Mouse (Mus musculus) kidney, embryonic 15.5 days (tissue): Measurements from ENCODE around the gene Rad51. TPM values are rescaled to one million over a fixed set of nuclear protein-coding genes. Genes with fewer than 3 reads are reported as not detected.

Source experiments
- ATAC-seq: fragments of 200-750 bp; cut with Nextera tagmentation; replicated peaks from 2 replicates; pipeline ENCODE4 v1.8.0; 2017; ENCODE audit warnings: moderate TSS enrichment; ENCODE audit not compliant: low FRiP score
- H3K27ac ChIP-seq: fragments of 300-500 bp; sonication (generic); 2 replicates; pipeline ENCODE4 v1.5.1; 2015; ENCODE audit warnings: mild to moderate bottlenecking, inconsistent platforms
- H3K27me3 ChIP-seq: fragments of 300-500 bp; sonication (generic); 2 replicates; pipeline ENCODE4 v1.6.1; 2015; ENCODE audit warnings: inconsistent platforms
- H3K36me3 ChIP-seq: fragments of 300-500 bp; sonication (generic); 2 replicates; pipeline ENCODE4 v1.6.1; 2015; ENCODE audit warnings: inconsistent platforms
- H3K4me1 ChIP-seq: fragments of 300-500 bp; sonication (generic); 2 replicates; pipeline ENCODE4 v1.6.1; 2015; ENCODE audit warnings: inconsistent platforms
- H3K4me2 ChIP-seq: fragments of 300-500 bp; sonication (generic); 2 replicates; pipeline ENCODE4 v1.6.1; 2015; ENCODE audit warnings: moderate library complexity, mild to moderate bottlenecking, inconsistent platforms
- H3K4me3 ChIP-seq: fragments of 300-500 bp; sonication (generic); replicated peaks from 2 replicates; pipeline ENCODE4 v1.5.1; 2015; ENCODE audit warnings: mild to moderate bottlenecking, inconsistent platforms
- H3K9ac ChIP-seq: fragments of 300-500 bp; sonication (generic); 2 replicates; pipeline ENCODE4 v1.6.1; 2015; ENCODE audit warnings: mild to moderate bottlenecking, inconsistent platforms
- H3K9me3 ChIP-seq: fragments of 300-500 bp; sonication (generic); replicated peaks from 2 replicates; pipeline ENCODE4 v1.6.1; 2016; ENCODE audit warnings: inconsistent platforms
- WGBS: fragments of 180-500 bp; shearing (Covaris S2); methylation state at CpG from one replicate; pipeline ENCODE4 v1.1.7; 2015; ENCODE audit warnings: mixed read lengths; 5-methylcytosine and 5-hydroxymethylcytosine counted together
- polyA plus RNA-seq: library from polyadenylated mRNA; unstranded; fragments of >200 nt; fragmentation: Nextera tagmentation; extraction: Ambion mirVana; gene quantifications from 2 replicates; pipeline ENCODE4 v1.2.1, GENCODE M21; 2015

Gene Rad51
- polyA plus RNA-seq, 1 experiment from 2014 or later, result 49.7 TPM

DNA sequence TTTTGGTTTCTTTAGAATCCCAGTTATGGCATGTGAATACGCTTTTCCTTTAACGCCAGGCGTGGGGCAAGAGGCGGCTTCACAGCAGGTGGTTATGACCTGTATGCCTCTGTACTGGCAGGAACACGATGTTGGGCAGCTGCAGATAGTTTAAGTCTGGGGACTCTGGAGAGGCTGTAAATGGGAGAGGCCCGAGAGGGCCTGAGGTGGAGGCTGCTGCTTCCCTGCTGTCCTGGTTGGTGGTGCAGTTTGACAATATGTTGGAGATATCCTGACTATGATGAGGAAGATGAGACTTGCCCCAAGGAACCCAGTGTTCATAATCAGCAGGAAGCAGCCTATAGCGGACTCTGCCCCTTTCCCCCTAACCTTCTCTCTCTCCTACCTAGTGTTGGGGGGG, 70.3 kb downstream of the Rad51 start:
- Histone ChIP-seq H3K9ac (no peak overlapping the region), H3K4me2 (no peak overlapping the region), H3K9me3 (no peaks in the 10 kb centered on the region), H3K27me3 (no peaks in the 10 kb centered on the region), H3K4me1 (no peaks in the 10 kb centered on the region), H3K27ac (no peak overlapping the region), H3K4me3 (no peak overlapping the region), H3K36me3 (peaks cover 67% of the 10 kb centered on the region)
- WGBS, result 86% methylated on average over 7 of the region's 7 CpGs
- ATAC-seq, result no peak

DNA sequence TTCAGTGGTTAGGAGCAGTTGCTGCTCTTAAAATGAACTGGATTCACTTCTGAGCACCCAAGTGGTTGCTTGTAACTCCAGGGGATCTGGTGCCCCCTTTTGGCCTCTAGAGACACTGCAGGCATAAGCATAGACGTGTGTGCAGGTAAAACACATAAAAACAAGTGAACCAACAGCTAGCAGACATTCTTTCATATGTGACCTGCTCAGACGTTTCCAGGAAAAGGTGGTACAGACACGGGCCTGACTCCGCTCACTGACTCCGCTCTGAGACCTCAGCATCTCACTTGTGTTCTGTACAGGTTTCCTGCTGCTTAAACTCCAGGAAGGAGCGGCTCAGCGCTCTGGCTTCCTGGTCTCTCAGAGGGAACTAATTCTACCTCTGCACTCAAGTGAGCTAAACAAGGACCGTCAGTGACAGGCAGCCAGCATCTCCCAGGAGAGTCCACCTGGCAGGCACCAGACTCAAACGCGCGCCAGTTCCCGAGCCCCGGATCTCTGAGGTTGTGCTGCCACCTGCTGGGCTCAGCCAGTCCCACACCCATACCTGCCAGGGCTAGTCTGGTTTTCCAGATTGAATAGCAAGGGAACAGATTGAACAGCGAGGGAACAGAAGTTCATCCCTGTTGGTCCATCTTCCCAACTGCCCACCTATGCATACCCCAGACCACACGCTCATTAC, 76.6 kb downstream of the Rad51 start:
- Histone ChIP-seq H3K4me3 (peak overlapping the region; percentile 39), H3K9ac (no peak overlapping the region; the same call in 1 of the 2 replicates), H3K36me3 (peaks cover 17% of the 10 kb centered on the region), H3K4me1 (peaks cover 4% of the 10 kb centered on the region), H3K27ac (peak overlapping the region; percentile 34; the same call in 1 of the 2 replicates), H3K27me3 (no peaks in the 10 kb centered on the region), H3K9me3 (no peaks in the 10 kb centered on the region), H3K4me2 (peak overlapping the region; percentile 75)
- WGBS, result 7% methylated on average over 15 of the region's 15 CpGs
- peak; percentile 85 for ATAC-seq

DNA sequence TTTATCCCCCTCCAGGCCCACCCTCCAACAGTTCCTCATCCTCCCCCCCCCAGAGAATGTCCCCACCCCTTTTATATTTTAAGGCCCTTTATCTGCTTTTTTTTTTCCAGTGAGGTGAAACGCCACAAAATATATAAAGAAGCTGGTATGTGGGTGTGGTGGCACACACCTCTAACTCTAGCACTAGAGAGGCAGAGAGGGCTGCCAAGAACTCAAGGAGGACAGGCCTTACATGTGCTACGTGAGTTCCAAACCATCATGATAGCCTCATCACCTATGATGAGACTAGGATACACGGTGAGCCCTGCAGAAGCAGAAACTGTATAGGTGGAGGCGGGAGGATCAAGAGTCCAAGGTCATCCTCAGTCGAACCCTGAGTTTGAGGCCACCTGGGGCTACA, 78.4 kb downstream of the Rad51 start:
- Histone ChIP-seq H3K27me3 (no peaks in the 10 kb centered on the region), H3K4me1 (peaks cover 4% of the 10 kb centered on the region), H3K9me3 (no peaks in the 10 kb centered on the region), H3K9ac (no peak overlapping the region), H3K27ac (no peak overlapping the region), H3K36me3 (peaks cover 4% of the 10 kb centered on the region), H3K4me3 (no peak overlapping the region), H3K4me2 (no peak overlapping the region)
- ATAC-seq, result no peak
- WGBS, result 91% methylated on average over 5 of the region's 5 CpGs

DNA sequence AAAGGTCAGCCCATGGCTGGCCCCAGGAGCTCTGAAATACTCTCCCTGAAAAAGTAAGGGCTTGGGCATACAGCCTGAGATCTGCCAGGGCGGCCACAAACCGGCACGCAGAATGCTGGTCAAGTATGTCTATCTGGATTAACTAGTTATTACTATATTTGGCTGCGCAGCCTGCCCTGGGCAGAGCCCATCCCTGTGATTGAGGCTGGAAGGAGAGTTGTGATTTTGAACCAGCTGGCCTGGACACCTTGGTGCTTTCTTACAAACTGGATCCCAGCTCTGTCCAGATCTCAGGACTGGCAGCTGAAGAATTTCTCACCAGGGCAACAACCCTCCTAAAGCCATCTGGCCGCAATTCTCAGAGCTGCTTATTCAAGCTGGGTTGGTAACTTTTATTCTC, 81.5 kb downstream of the Rad51 start:
- no peak for ATAC-seq

DNA sequence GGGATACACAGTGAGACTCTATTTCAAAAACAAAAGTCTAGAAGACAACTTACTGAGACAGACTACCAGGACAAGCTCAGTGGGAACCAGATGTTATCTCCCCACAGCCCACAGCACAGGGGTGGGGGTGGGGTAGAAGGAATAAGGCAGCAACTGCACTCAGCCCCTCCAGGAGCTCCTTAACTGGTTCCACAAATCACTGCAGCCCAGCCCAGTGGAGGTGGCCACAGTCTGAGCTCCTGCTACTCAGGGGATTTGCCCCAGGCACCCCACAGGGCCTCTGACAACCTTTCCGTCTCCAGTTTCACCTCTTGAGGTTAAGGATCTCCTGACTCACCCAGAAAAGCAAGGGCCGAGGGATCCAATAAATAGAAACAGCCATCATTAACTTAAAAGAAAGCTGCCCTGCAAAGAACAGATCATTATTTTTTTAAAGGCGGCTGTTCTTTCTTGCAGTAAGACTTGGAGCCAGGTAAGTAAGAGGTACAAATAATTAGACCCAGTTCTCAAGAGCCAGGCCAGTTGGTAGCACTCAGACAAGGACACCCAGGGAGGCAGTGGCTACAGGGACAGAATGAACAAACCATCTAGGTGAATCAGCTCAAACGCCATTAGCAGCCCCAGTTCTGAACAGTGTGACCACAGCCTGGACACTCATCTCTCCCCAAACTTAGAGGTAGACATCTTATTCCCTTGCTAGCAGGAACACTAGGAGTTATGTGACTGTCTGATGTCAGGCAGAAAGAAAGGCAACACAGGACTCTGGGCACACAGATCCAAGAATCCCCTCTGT, 83.9 kb downstream of the Rad51 start:
- peak; percentile 56; the same call in 1 of the 2 replicates for ATAC-seq
- Histone ChIP-seq H3K9ac (0 out of 2 replicates have a peak overlapping the region, but pooled peaks have one; percentile 3), H3K4me1 (peaks cover 21% of the 10 kb centered on the region), H3K27ac (peak overlapping the region; percentile 33), H3K4me3 (no peak overlapping the region), H3K4me2 (no peak overlapping the region), H3K9me3 (no peaks in the 10 kb centered on the region), H3K36me3 (no peaks in the 10 kb centered on the region), H3K27me3 (no peaks in the 10 kb centered on the region)
- WGBS, result 22% methylated on average over 4 of the region's 4 CpGs

More for the DNA sequence above, 81.5 kb downstream of the Rad51 start:
- Histone ChIP-seq H3K4me2 (no peak overlapping the region), H3K27me3 (no peaks in the 10 kb centered on the region), H3K36me3 (no peaks in the 10 kb centered on the region), H3K4me1 (peaks cover 22% of the 10 kb centered on the region), H3K9me3 (no peaks in the 10 kb centered on the region), H3K4me3 (no peak overlapping the region), H3K27ac (no peak overlapping the region), H3K9ac (no peak overlapping the region)
- WGBS, result 79% methylated on average over 5 of the region's 5 CpGs

Other genes with a start within 250 kb of the Rad51 start
- gene Bahd1, start 212.4 kb upstream of the Rad51 start, polyA plus RNA-seq, result 3.8 and 4.4 TPM in 2 replicates
- 25.9 and 28.4 TPM in 2 replicates for gene Chst14, start 186.3 kb upstream of the Rad51 start, polyA plus RNA-seq
- gene Ccdc32, start 83.4 kb upstream of the Rad51 start, polyA plus RNA-seq, result 21.8 and 23.3 TPM in 2 replicates
- 4.2 and 4.8 TPM in 2 replicates for gene Rpusd2, start 78.0 kb upstream of the Rad51 start, polyA plus RNA-seq
- 52.4 and 53.7 TPM in 2 replicates for gene Knl1, start 65.7 kb upstream of the Rad51 start, polyA plus RNA-seq
- gene Rmdn3, start 44.2 kb downstream of the Rad51 start, polyA plus RNA-seq, result 43.2 and 46.8 TPM in 2 replicates
- 32.0 and 36.9 TPM in 2 replicates for gene Gchfr, start 55.0 kb downstream of the Rad51 start, polyA plus RNA-seq
- 0.73 and 0.81 TPM in 2 replicates for gene Gm14137, start 61.7 kb downstream of the Rad51 start, polyA plus RNA-seq
- 51.8 and 55.4 TPM in 2 replicates for gene Zfyve19, start 95.8 kb downstream of the Rad51 start, polyA plus RNA-seq
- 18.6 and 21.9 TPM in 2 replicates for gene Dnajc17, start 96.0 kb downstream of the Rad51 start, polyA plus RNA-seq
- 0.68 and 0.80 TPM in 2 replicates for gene Ppp1r14d, start 117.1 kb downstream of the Rad51 start, polyA plus RNA-seq
- gene Spint1, start 124.6 kb downstream of the Rad51 start, polyA plus RNA-seq, result 34.3 and 34.7 TPM in 2 replicates
- gene Rhov, start 158.5 kb downstream of the Rad51 start, polyA plus RNA-seq, result 0.72 and 1.1 TPM in 2 replicates
- gene Vps18, start 175.9 kb downstream of the Rad51 start, polyA plus RNA-seq, result 17.6 and 19.6 TPM in 2 replicates
- 9.9 and 10.5 TPM in 2 replicates for gene Dll4, start 213.0 kb downstream of the Rad51 start, polyA plus RNA-seq
- gene Chac1, start 238.4 kb downstream of the Rad51 start, polyA plus RNA-seq, result 0.91 and 0.98 TPM in 2 replicates